Mouse (Mus musculus): ENCODE results near the gene Hyal2. TPM values are rescaled to one million over a fixed set of nuclear protein-coding genes. Genes with fewer than 3 reads are reported as not detected.

Gene Hyal2
- total and polyA plus RNA-seq, 3 experiments = 31.3 to 32.0 TPM; not detected in 1

- H3K27me3 ChIP-seq (ENCODE audit: control insufficient read depth in 1 of 2, insufficient read depth in 2 of 2, low read length in 2 of 2) = no peaks in the 10 kb centered on the region
- peaks cover 4 to 29% of the 10 kb centered on the region in 2 experiments; a peak in 3 of 4 replicates for H3K36me3 ChIP-seq (ENCODE audit: control insufficient read depth in 1 of 2, insufficient read depth in 2 of 2, low read length in 2 of 2)
- peak within 1 kb of the TSS; percentile 55 to 86 for H3K4me3 ChIP-seq (ENCODE audit: control insufficient read depth in 1 of 2, insufficient read depth in 1 of 2, low read depth in 2 of 2, low read length in 2 of 2)
- peaks cover 16 to 31% of the 10 kb centered on the region in 2 experiments; a peak in 3 of 4 replicates for H3K4me1 ChIP-seq (ENCODE audit: control insufficient read depth in 1 of 2, insufficient read depth in 2 of 2, low read length in 2 of 2)
- H3K9me3 ChIP-seq (replicated peaks; ENCODE audit: insufficient read depth, low read length) = no peaks in the 10 kb centered on the region
- H3K27ac ChIP-seq (ENCODE audit: control insufficient read depth, low read depth, low read length) = peak within 1 kb of the TSS; percentile 99
- H3K9ac ChIP-seq (ENCODE audit: control insufficient read depth, low read depth, low read length, poor library complexity, severe bottlenecking) = peak within 1 kb of the TSS; percentile 99
- DNase-seq (ENCODE audit: low read depth, low spot score) = peak; percentile 99
- peaks cover 47% of the 10 kb centered on the region for H3K79me2 ChIP-seq (ENCODE audit: control insufficient read depth, insufficient read depth, low read length, poor library complexity)
- TF ChIP-seq EP300 (IDR thresholded peaks at IDR 0.05; ENCODE audit: low read depth in 1 of 2, low read length in 2 of 2) = peak; percentile 86 to 95
- peak; percentile 95 for TF ChIP-seq GATA1 (IDR thresholded peaks at IDR 0.05; ENCODE audit: low read depth, low read length)
- no peak for TF ChIP-seq MAFK (IDR thresholded peaks at IDR 0.05; ENCODE audit: borderline replicate concordance, low read depth, low read length)
- TF ChIP-seq SIN3A (IDR thresholded peaks at IDR 0.05; ENCODE audit: low read length) = peak; percentile 93
- peak; percentile 31; the same call in 1 of the 2 replicates for TF ChIP-seq MEF2A (IDR thresholded peaks at IDR 0.05; ENCODE audit: extremely low read depth, insufficient replicate concordance, low read depth, low read length, poor library complexity, severe bottlenecking)
- TF ChIP-seq MYC (IDR thresholded peaks at IDR 0.05; ENCODE audit: low read depth, low read length) = no peak
- TF ChIP-seq USF1 (IDR thresholded peaks at IDR 0.05; ENCODE audit: low read depth, low read length) = no peak
- TF ChIP-seq SMC3 (IDR thresholded peaks at IDR 0.05; ENCODE audit: low read depth, low read length) = no peak
- peak; percentile 89 for TF ChIP-seq ZNF384 (IDR thresholded peaks at IDR 0.05; ENCODE audit: low read depth, low read length)
- peak; percentile 58; the same call in 1 of the 2 replicates for TF ChIP-seq NRF1 (IDR thresholded peaks at IDR 0.05; ENCODE audit: insufficient read depth, low read depth, low read length, poor library complexity, severe bottlenecking)
- TF ChIP-seq POLR2AphosphoS2 (IDR thresholded peaks at IDR 0.05; ENCODE audit: low read length) = peak; percentile 94; the same call in 1 of the 2 replicates
- peak; percentile 83 for TF ChIP-seq NELFE (IDR thresholded peaks at IDR 0.05; ENCODE audit: low read depth, low read length)
- TF ChIP-seq CHD2 (IDR thresholded peaks at IDR 0.05; ENCODE audit: low read length) = peak; percentile 59
- TF ChIP-seq MAX (IDR thresholded peaks at IDR 0.05; ENCODE audit: low read length) = no peak
- TF ChIP-seq CHD1 (IDR thresholded peaks at IDR 0.05; ENCODE audit: low read depth, low read length) = no peak
- TF ChIP-seq MAZ (IDR thresholded peaks at IDR 0.05; ENCODE audit: low read depth, low read length) = peak; percentile 99
- no peak for TF ChIP-seq E2F4 (IDR thresholded peaks at IDR 0.05; ENCODE audit: borderline replicate concordance, low read depth, low read length)
- peak; percentile 40; the same call in 1 of the 2 replicates for TF ChIP-seq RCOR1 (IDR thresholded peaks at IDR 0.05; ENCODE audit: low read depth, low read length)
- TF ChIP-seq ZKSCAN1 (IDR thresholded peaks at IDR 0.05; ENCODE audit: low read depth, low read length) = no peak
- TF ChIP-seq POLR2A (IDR thresholded peaks at IDR 0.05; ENCODE audit: control insufficient read depth in 1 of 2, insufficient read depth in 1 of 2, low read depth in 1 of 2, low read length in 2 of 2, poor library complexity in 1 of 2) = peak in 1 of 2 experiments; percentile 91; a peak in 2 of 4 replicates
- peak; percentile 99 for TF ChIP-seq KAT2A (conservative IDR thresholded peaks at IDR 0.05; ENCODE audit: low read depth, low read length)
- 0 out of 6 replicates have a peak, but pooled peaks of 1 of the 3 experiments have one; percentile 12 for TF ChIP-seq CTCF (IDR thresholded peaks at IDR 0.05 in 2 of 3, conservative IDR thresholded peaks at IDR 0.05 in 1 of 3; ENCODE audit: control insufficient read depth in 1 of 3, insufficient read depth in 1 of 3, low read depth in 2 of 3, low read length in 3 of 3, poor library complexity in 1 of 3, severe bottlenecking in 1 of 3)
- no peak; the same call in 1 of the 2 replicates for TF ChIP-seq GABPA (IDR thresholded peaks at IDR 0.05; ENCODE audit: low read depth, low read length)
- TF ChIP-seq TAL1 (IDR thresholded peaks at IDR 0.05; ENCODE audit: low read length) = peak; percentile 98
- TF ChIP-seq RAD21 (IDR thresholded peaks at IDR 0.05; ENCODE audit: low read depth, low read length) = no peak
- peak; percentile 83; the same call in 1 of the 2 replicates for TF ChIP-seq POLR2AphosphoS5 (IDR thresholded peaks at IDR 0.05; ENCODE audit: borderline replicate concordance, low read depth, low read length)
- no peak; the same call in 1 of the 2 replicates for TF ChIP-seq MXI1 (IDR thresholded peaks at IDR 0.05; ENCODE audit: low read depth, low read length)
- TF ChIP-seq HCFC1 (IDR thresholded peaks at IDR 0.05; ENCODE audit: low read depth, low read length) = peak; percentile 97
- TF ChIP-seq USF2 (IDR thresholded peaks at IDR 0.05; ENCODE audit: borderline replicate concordance in 1 of 2, insufficient read depth in 1 of 2, low read depth in 1 of 2, low read length in 2 of 2) = no peak
- TF ChIP-seq ELF1 (IDR thresholded peaks at IDR 0.05; ENCODE audit: low read depth, low read length) = no peak; the same call in 1 of the 2 replicates
- TF ChIP-seq TBP (IDR thresholded peaks at IDR 0.05; ENCODE audit: low read depth, low read length) = peak; percentile 90
- TF ChIP-seq ETS1 (IDR thresholded peaks at IDR 0.05; ENCODE audit: low read depth, low read length) = peak; percentile 95
- TF ChIP-seq JUND (IDR thresholded peaks at IDR 0.05; ENCODE audit: low read depth, low read length) = no peak
- no peak; the same call in 1 of the 2 replicates for TF ChIP-seq ZMIZ1 (IDR thresholded peaks at IDR 0.05; ENCODE audit: low read depth, low read length)
- peak; percentile 80 for TF ChIP-seq MYB (IDR thresholded peaks at IDR 0.05; ENCODE audit: low read depth, low read length)
Measured at GRCm38 (mm10) chr9:107586974-107587832, 19.5 kb downstream of the Hyal2 start, which contains the start of gene Ifrd2. Ifrd2 (plus strand) TSS chr9:107587642.

All from MEL (cell line).